Mouse (Mus musculus) kidney, embryonic 15.5 days (tissue): ENCODE data around the gene Adcyap1. TPM values are rescaled to one million over a fixed set of nuclear protein-coding genes. Genes with fewer than 3 reads are reported as not detected.
A peak's percentile ranks its signal among the peaks of the same experiment; 100 is the strongest.

Source experiments
- ATAC-seq: fragments of 200-750 bp; cut with Nextera tagmentation; replicated peaks from 2 replicates; pipeline ENCODE4 v1.8.0; 2017; ENCODE audit warnings: moderate TSS enrichment; ENCODE audit not compliant: low FRiP score
- H3K27ac ChIP-seq: fragments of 300-500 bp; sonication (generic); 2 replicates; pipeline ENCODE4 v1.5.1; 2015; ENCODE audit warnings: mild to moderate bottlenecking, inconsistent platforms
- H3K27me3 ChIP-seq: fragments of 300-500 bp; sonication (generic); 2 replicates; pipeline ENCODE4 v1.6.1; 2015; ENCODE audit warnings: inconsistent platforms
- H3K36me3 ChIP-seq: fragments of 300-500 bp; sonication (generic); 2 replicates; pipeline ENCODE4 v1.6.1; 2015; ENCODE audit warnings: inconsistent platforms
- H3K4me1 ChIP-seq: fragments of 300-500 bp; sonication (generic); 2 replicates; pipeline ENCODE4 v1.6.1; 2015; ENCODE audit warnings: inconsistent platforms
- H3K4me2 ChIP-seq: fragments of 300-500 bp; sonication (generic); 2 replicates; pipeline ENCODE4 v1.6.1; 2015; ENCODE audit warnings: moderate library complexity, mild to moderate bottlenecking, inconsistent platforms
- H3K4me3 ChIP-seq: fragments of 300-500 bp; sonication (generic); replicated peaks from 2 replicates; pipeline ENCODE4 v1.5.1; 2015; ENCODE audit warnings: mild to moderate bottlenecking, inconsistent platforms
- H3K9ac ChIP-seq: fragments of 300-500 bp; sonication (generic); 2 replicates; pipeline ENCODE4 v1.6.1; 2015; ENCODE audit warnings: mild to moderate bottlenecking, inconsistent platforms
- H3K9me3 ChIP-seq: fragments of 300-500 bp; sonication (generic); replicated peaks from 2 replicates; pipeline ENCODE4 v1.6.1; 2016; ENCODE audit warnings: inconsistent platforms
- WGBS: fragments of 180-500 bp; shearing (Covaris S2); methylation state at CpG from one replicate; pipeline ENCODE4 v1.1.7; 2015; ENCODE audit warnings: mixed read lengths; 5-methylcytosine and 5-hydroxymethylcytosine counted together
- polyA plus RNA-seq: library from polyadenylated mRNA; unstranded; fragments of >200 nt; fragmentation: Nextera tagmentation; extraction: Ambion mirVana; gene quantifications from 2 replicates; pipeline ENCODE4 v1.2.1, GENCODE M21; 2015

Adcyap1 gene
- polyA plus RNA-seq, 1 experiment from 2014 or later: not detected

DNA sequence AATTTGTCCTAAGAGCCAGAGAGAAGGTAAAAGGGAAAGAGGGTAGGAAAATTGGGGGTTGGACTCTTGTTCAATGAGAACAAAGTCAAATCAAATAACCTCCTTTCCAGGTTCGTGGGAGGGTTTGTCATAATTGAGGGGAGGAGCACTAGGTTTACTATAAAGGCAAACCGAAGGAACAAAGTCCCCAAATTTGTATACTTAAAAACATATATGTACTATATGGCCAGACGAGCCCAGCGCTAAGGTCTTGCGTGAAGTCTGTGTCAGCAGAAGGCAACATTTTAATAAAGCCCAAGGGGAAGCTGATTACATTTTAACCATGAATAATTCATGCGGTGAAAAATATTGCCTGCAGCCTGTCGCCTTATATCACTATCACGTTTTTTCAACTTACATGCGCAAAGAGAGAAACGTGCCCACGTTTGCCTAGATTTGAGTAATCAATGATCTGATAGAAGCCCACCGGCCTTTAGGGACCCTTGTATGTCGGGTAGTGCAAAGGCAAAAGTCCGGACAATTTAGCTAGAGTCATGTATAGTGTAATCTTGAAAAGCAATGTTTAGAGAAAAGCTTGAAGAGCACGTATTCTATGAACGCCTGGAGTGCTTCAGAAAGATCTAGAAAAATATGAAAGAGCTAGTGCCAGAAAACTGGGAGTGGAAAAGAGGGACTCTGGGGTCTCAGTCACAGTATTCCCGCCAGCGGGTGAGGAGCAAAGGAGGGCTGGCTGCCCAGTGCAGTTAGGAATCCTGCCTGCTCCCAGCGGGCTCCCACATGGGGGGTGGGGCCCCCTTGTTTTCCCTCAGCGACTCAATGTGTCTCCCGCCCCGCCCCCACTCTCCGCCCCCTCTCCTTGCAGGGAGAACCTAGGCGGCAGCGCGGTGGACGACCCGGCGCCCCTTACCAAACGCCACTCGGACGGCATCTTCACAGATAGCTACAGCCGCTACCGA, 4.5 kb downstream of the Adcyap1 start:
- WGBS: 2% methylated on average over 34 of the region's 34 CpGs
- no peak for ATAC-seq
- Histone ChIP-seq H3K27me3 (peaks cover 74% of the 10 kb centered on the region), H3K9me3 (no peaks in the 10 kb centered on the region), H3K4me1 (peaks cover 29% of the 10 kb centered on the region), H3K36me3 (no peaks in the 10 kb centered on the region), H3K27ac (no peak overlapping the region), H3K4me2 (peak overlapping the region; percentile 59), H3K4me3 (peak overlapping the region; percentile 37), H3K9ac (no peak overlapping the region)

DNA sequence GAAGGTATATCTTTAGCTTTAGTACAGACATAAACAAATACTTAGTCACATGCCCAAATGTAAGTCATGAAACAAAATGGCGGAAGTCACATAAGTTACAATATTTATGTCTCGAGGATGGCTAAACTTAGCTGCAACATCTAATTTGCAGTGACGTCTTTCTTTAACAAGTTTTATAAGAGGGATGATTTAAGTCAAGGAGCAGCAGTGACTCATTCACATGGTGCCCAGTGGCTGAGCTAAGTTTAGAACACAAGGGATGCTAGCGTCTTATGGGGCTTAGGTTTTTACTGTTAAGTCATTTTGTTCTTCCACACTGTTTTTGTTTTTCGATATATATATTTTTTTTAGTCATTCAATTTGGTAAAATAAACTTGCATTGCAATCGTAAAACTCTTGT, 19.0 kb downstream of the Adcyap1 start:
- Histone ChIP-seq H3K27ac (no peak overlapping the region), H3K4me3 (no peak overlapping the region), H3K4me1 (no peaks in the 10 kb centered on the region), H3K27me3 (no peaks in the 10 kb centered on the region), H3K4me2 (no peak overlapping the region), H3K9ac (no peak overlapping the region), H3K9me3 (no peaks in the 10 kb centered on the region), H3K36me3 (no peaks in the 10 kb centered on the region)
- WGBS: 82% methylated on average over 6 of the region's 6 CpGs
- no peak for ATAC-seq

DNA sequence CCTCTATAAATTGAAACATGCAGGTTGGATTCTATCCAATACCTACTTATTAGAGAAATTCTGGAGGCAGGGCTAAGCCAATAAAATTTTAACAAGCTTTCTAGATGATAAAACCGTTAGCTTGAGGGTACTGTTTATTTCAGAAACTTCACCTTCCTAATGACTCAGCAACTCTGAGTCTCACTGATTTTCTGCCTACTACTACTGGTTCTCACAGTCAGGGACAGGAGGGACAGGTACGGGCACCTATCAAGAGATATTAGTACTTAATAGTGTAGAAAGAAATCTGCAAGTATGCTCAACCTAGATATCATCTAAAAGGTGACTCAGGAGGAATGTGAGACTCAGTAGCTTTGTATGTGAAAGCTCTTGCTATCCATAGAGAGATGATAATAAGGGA, 19.8 kb downstream of the Adcyap1 start:
- ATAC-seq: no peak

DNA sequence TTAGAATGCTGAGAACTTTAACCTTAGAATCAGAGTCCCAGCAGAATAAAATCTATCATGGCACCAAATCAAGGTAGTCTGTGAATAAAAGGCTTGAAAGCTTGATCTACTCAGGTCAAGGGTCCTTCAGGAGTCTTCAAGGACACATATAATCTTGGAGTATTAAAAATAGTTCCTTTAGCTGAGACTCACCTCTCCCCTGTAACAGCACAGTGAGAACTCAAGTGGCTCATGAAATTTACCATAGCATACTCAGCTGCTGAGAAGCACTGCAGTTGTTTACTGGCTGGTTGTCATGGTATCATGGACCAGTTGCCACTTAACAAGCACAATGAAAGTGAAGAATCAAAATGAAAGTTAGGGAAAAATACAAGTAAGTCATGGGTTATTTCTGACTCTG, 38.5 kb downstream of the Adcyap1 start:
- Histone ChIP-seq H3K9me3 (no peaks in the 10 kb centered on the region), H3K27me3 (no peaks in the 10 kb centered on the region), H3K4me1 (no peaks in the 10 kb centered on the region), H3K4me2 (no peak overlapping the region), H3K9ac (no peak overlapping the region), H3K27ac (no peak overlapping the region), H3K36me3 (no peaks in the 10 kb centered on the region), H3K4me3 (no peak overlapping the region)
- no peak for ATAC-seq

More for the DNA sequence above, 19.8 kb downstream of the Adcyap1 start:
- H3K4me2 ChIP-seq: no peak overlapping the region
- no peaks in the 10 kb centered on the region for H3K27me3 ChIP-seq
- no peaks in the 10 kb centered on the region for H3K9me3 ChIP-seq
- H3K36me3 ChIP-seq: no peaks in the 10 kb centered on the region
- no peak overlapping the region for H3K27ac ChIP-seq
- H3K4me3 ChIP-seq: no peak overlapping the region
- WGBS: 78% methylated on average over 2 of the region's 2 CpGs
- no peaks in the 10 kb centered on the region for H3K4me1 ChIP-seq
- H3K9ac ChIP-seq: no peak overlapping the region
